Mouse (Mus musculus): ENCODE data around the gene Thada.

Gene Thada

GRCm38 (mm10) chr17:84465753-84466608 lies at the start of gene Thada:
TSS of gene Thada (minus strand) at chr17:84466205.
- peak; percentile 99 for DNase-seq

GRCm38 (mm10) chr17:84512516-84513085 lies 46.6 kb upstream of the Thada start:
- peak; percentile 47 for DNase-seq

- peak; percentile 92 for DNase-seq
Observed at GRCm38 (mm10) chr17:84511682-84512515, 45.9 kb upstream of the Thada start, which contains the start of gene Plekhh2. TSS of gene Plekhh2 (plus strand) at chr17:84511895.

GRCm38 (mm10) chr17:84510961-84511639 lies 45.1 kb upstream of the Thada start:
- no peak for DNase-seq

- DNase-seq, result no peak
Observed at GRCm38 (mm10) chr17:84510355-84510754, 44.4 kb upstream of the Thada start.

GRCm38 (mm10) chr17:84509176-84509575 lies 43.2 kb upstream of the Thada start:
- no peak for DNase-seq

- DNase-seq, result no peak
Observed at GRCm38 (mm10) chr17:84508736-84509135, 42.7 kb upstream of the Thada start.

- no peak for DNase-seq
Observed at GRCm38 (mm10) chr17:84505922-84506321, 39.9 kb upstream of the Thada start.

GRCm38 (mm10) chr17:84502341-84502740 lies 36.3 kb upstream of the Thada start:
- no peak for DNase-seq

- DNase-seq, result peak; percentile 17
Observed at GRCm38 (mm10) chr17:84498639-84499038, 32.6 kb upstream of the Thada start.

GRCm38 (mm10) chr17:84497972-84498604 lies 32.1 kb upstream of the Thada start:
- no peak for DNase-seq

GRCm38 (mm10) chr17:84497559-84497958 lies 31.6 kb upstream of the Thada start:
- no peak for DNase-seq

GRCm38 (mm10) chr17:84497026-84497425 lies 31.0 kb upstream of the Thada start:
- no peak for DNase-seq

- peak; percentile 35 for DNase-seq
Observed at GRCm38 (mm10) chr17:84492255-84492880, 26.4 kb upstream of the Thada start.

GRCm38 (mm10) chr17:84487415-84487814 lies 21.4 kb upstream of the Thada start:
- no peak for DNase-seq

GRCm38 (mm10) chr17:84483673-84484320 lies 17.8 kb upstream of the Thada start:
- no peak for DNase-seq

- DNase-seq, result no peak
Observed at GRCm38 (mm10) chr17:84482831-84483230, 16.8 kb upstream of the Thada start.

GRCm38 (mm10) chr17:84480464-84481355 lies 14.7 kb upstream of the Thada start:
- DNase-seq, result peak; percentile 77

GRCm38 (mm10) chr17:84478276-84478675 lies 12.3 kb upstream of the Thada start:
- no peak for DNase-seq

GRCm38 (mm10) chr17:84477176-84477575 lies 11.2 kb upstream of the Thada start:
- DNase-seq, result no peak

All from embryo, embryonic 11 days (tissue).